Mouse (Mus musculus): ENCODE results near the gene Spatc1l. TPM values are rescaled to one million over a fixed set of nuclear protein-coding genes. Genes with fewer than 3 reads are reported as not detected.

Gene Spatc1l
- polyA plus RNA-seq, 1 experiment from 2014 or later, result not detected

DNA sequence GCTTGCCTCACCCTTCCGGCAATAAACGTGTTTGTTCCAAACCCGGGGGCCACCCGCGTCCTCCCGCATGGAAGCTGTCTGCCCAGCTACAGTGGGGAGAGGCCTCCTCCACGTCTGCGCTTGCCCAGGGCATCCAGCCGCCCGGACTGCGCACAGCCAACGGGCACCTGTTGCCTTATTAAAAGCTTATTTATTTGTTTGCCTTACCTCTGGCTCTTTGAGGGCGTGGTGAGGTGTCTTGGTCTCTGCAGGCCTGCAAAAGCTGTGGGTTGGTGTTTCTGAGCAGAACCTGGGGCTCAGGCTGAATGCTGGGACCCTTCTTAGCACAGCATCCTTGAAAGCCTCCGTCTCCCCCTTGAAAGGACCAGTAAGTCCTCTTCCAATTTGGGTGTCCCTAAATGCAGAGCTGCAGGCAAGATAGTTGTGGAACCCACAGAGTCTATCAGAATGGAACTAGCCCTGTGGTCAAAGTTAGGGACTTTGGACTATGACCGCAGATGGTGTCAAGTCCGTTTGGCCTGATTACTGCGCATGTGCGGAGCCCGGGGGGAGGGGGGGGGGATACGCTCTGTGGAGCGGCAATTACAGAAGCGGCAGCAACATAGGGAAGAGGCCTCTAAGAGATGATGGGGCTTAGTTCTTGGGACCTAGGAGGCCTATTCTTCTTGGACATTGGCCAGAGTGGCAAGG is 8.1 kb downstream of the Spatc1l start:
- H3K79me2 ChIP-seq (ENCODE audit: inconsistent target), result no peaks in the 10 kb centered on the region
- no peaks in the 10 kb centered on the region for H3K36me3 ChIP-seq (ENCODE audit: inconsistent target)
- H3K4me3 ChIP-seq (ENCODE audit: inconsistent target), result no peak overlapping the region
- no peak overlapping the region for H3K27ac ChIP-seq
- WGBS (ENCODE audit: missing documents), result 93% methylated on average over 22 of the region's 22 CpGs

GRCm38 (mm10) chr10:76571070-76571469 is 9.0 kb downstream of the Spatc1l start:
- Histone ChIP-seq H3K36me3 (ENCODE audit: inconsistent target) (no peaks in the 10 kb centered on the region), H3K27ac (no peak overlapping the region), H3K4me3 (ENCODE audit: inconsistent target) (no peak overlapping the region), H3K79me2 (ENCODE audit: inconsistent target) (no peaks in the 10 kb centered on the region)
- WGBS (ENCODE audit: missing documents), result 57% methylated on average over 2 of the region's 2 CpGs

DNA sequence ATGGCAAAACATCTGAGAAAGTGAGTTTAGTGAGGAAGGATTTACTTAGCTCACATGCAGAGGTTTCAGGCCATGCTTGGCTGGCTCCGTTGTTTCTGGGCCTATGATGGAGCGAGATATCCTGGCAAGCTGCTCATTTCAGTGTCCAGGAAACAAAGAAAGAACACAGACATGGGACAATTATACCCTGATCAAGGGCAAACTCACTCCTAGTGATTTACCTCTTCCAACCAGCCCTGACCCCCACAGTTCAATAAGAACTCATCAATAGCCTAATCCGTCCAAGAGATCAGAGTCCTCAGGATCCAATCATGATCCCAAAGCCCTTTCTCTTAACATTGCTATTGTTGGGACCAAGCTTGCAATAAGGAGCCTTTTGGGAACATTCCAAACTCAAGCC is 10.1 kb downstream of the Spatc1l start:
- Histone ChIP-seq H3K27ac (no peak overlapping the region), H3K36me3 (ENCODE audit: inconsistent target) (no peaks in the 10 kb centered on the region), H3K79me2 (ENCODE audit: inconsistent target) (no peaks in the 10 kb centered on the region), H3K4me3 (ENCODE audit: inconsistent target) (no peak overlapping the region)
- 88% methylated on average over 3 of the region's 3 CpGs for WGBS (ENCODE audit: missing documents)

DNA sequence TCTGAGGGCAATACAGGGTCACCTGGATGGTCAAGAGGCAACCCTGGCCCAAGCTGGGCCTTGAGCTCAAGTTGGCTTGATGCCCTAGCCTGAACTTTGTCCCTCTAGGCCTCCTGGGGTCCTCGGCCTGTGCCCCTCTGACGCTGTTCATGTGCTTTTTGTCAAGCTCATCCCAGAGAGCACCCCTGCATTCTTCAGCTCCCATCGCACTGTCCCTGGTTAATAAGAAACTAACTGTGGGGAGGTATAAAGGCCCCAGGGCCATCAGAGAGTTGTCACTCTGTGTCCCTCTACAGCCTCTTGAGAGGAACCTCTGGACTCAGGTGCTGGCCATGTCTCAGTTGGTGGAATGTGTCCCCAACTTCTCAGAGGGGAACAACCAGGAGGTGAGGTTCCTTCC is 13.3 kb downstream of the Spatc1l start, which contains the start of gene Ftcd:
TSS of gene Ftcd (plus strand) at position 275 of the 400 bp plus-strand sequence.
- no peaks in the 10 kb centered on the region for H3K79me2 ChIP-seq (ENCODE audit: inconsistent target)
- H3K27ac ChIP-seq, result no peak within 1 kb of the TSS
- H3K36me3 ChIP-seq (ENCODE audit: inconsistent target), result no peaks in the 10 kb centered on the region
- 96% methylated on average over 3 of the region's 3 CpGs for WGBS (ENCODE audit: missing documents)
- H3K4me3 ChIP-seq (ENCODE audit: inconsistent target), result no peak within 1 kb of the TSS

DNA sequence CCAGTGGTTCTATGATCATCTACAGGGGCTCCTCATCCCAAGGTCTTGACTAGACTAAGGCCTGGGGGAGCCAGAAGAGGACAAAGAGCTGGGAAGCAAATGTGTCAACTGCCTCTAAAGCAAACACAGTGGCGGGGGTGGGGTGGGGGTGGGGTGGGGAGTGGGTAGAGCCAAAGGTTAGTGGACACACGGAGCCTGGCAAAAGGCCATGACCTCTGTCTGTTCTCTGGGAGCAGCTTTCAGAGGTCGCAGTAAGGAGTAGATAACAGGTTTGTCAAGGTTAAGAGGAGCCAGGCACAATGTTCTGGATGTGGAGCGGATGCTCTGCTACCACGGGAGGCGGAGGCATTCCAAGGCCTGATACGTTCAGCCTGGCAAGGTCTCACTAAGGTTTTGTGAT is 14.8 kb downstream of the Spatc1l start:
- no peak overlapping the region for H3K27ac ChIP-seq
- H3K4me3 ChIP-seq (ENCODE audit: inconsistent target), result no peak overlapping the region
- H3K79me2 ChIP-seq (ENCODE audit: inconsistent target), result no peaks in the 10 kb centered on the region
- no peaks in the 10 kb centered on the region for H3K36me3 ChIP-seq (ENCODE audit: inconsistent target)
- 86% methylated on average over 7 of the region's 7 CpGs for WGBS (ENCODE audit: missing documents)

DNA sequence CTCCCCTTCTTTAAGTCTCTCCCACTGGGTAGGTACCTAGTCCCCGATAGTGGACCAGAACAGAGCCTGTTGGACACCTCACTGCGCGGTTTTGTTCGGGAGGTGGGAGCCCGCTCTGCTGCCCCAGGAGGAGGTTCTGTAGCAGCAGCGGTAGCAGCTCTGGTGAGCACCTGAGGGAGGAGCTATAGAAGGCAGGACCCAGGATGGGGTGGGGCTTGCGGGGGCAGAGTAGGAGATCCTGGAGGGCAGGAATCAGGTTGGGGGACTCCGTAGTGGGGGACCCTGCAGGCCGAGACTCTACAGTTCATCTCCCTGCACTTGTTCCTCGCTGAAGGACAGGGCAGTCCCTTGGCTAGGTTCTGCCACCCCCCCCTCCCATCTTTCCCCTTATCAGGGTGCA is 22.1 kb downstream of the Spatc1l start:
- Histone ChIP-seq H3K27ac (no peak overlapping the region), H3K79me2 (ENCODE audit: inconsistent target) (no peaks in the 10 kb centered on the region), H3K36me3 (ENCODE audit: inconsistent target) (no peaks in the 10 kb centered on the region), H3K4me3 (ENCODE audit: inconsistent target) (no peak overlapping the region)
- WGBS (ENCODE audit: missing documents), result 27% methylated on average over 10 of the region's 10 CpGs

DNA sequence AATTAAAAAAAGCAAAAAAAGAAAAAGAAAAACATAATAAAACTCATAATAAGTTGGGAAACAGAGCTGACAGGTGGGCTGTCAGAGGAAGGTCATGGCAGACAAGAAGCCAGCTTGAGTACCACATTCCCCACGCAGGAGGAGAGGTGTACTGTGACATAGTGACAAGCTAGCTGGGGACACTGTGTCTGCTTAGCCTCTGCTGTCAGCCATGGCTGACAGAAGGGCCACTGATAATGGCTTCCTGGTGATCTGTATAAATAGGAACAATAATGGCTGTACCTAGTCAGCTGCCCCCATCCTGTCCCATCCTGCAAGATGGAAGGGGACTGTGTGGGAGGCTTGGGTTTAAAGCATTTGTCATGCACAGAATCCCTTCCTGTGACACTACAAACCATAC is 24.1 kb downstream of the Spatc1l start:
- 75% methylated on average over 1 of the region's 1 CpGs for WGBS (ENCODE audit: missing documents)
- H3K79me2 ChIP-seq (ENCODE audit: inconsistent target), result no peaks in the 10 kb centered on the region
- no peaks in the 10 kb centered on the region for H3K36me3 ChIP-seq (ENCODE audit: inconsistent target)
- no peak overlapping the region for H3K27ac ChIP-seq
- H3K4me3 ChIP-seq (ENCODE audit: inconsistent target), result no peak overlapping the region

- H3K4me3 ChIP-seq (ENCODE audit: inconsistent target), result no peak overlapping the region
- no peaks in the 10 kb centered on the region for H3K79me2 ChIP-seq (ENCODE audit: inconsistent target)
- no peaks in the 10 kb centered on the region for H3K36me3 ChIP-seq (ENCODE audit: inconsistent target)
- 87% methylated on average over 11 of the region's 11 CpGs for WGBS (ENCODE audit: missing documents)
- H3K27ac ChIP-seq, result no peak overlapping the region
Observed at GRCm38 (mm10) chr10:76590197-76590596, 28.1 kb downstream of the Spatc1l start.

GRCm38 (mm10) chr10:76596338-76596737 is 34.3 kb downstream of the Spatc1l start:
- Histone ChIP-seq H3K36me3 (ENCODE audit: inconsistent target) (no peaks in the 10 kb centered on the region), H3K4me3 (ENCODE audit: inconsistent target) (no peak overlapping the region), H3K79me2 (ENCODE audit: inconsistent target) (no peaks in the 10 kb centered on the region), H3K27ac (no peak overlapping the region)
- 85% methylated on average over 31 of the region's 31 CpGs for WGBS (ENCODE audit: missing documents)

GRCm38 (mm10) chr10:76602690-76603089 is 40.6 kb downstream of the Spatc1l start:
- no peak overlapping the region for H3K4me3 ChIP-seq (ENCODE audit: inconsistent target)
- H3K79me2 ChIP-seq (ENCODE audit: inconsistent target), result no peaks in the 10 kb centered on the region
- H3K36me3 ChIP-seq (ENCODE audit: inconsistent target), result no peaks in the 10 kb centered on the region
- H3K27ac ChIP-seq, result no peak overlapping the region
- 91% methylated on average over 3 of the region's 3 CpGs for WGBS (ENCODE audit: missing documents)

- H3K36me3 ChIP-seq (ENCODE audit: inconsistent target), result no peaks in the 10 kb centered on the region
- H3K4me3 ChIP-seq (ENCODE audit: inconsistent target), result no peak overlapping the region
- WGBS (ENCODE audit: missing documents), result 92% methylated on average over 7 of the region's 7 CpGs
- H3K79me2 ChIP-seq (ENCODE audit: inconsistent target), result no peaks in the 10 kb centered on the region
- H3K27ac ChIP-seq, result no peak overlapping the region
Observed at GRCm38 (mm10) chr10:76612473-76612872, 50.4 kb downstream of the Spatc1l start.

Other genes with a start within 250 kb of the Spatc1l start
- 5.1 to 12.6 TPM (median 7.7 TPM) in 3 replicates for gene Dip2a, start 217.0 kb upstream of the Spatc1l start, polyA plus RNA-seq (2018)
- gene AC141477.1, start 121.8 kb upstream of the Spatc1l start, polyA plus RNA-seq (2018), result not detected in 3 replicates
- gene Pcnt, start 119.5 kb upstream of the Spatc1l start, polyA plus RNA-seq (2018), result 10.3 to 17.2 TPM (median 12.7 TPM) in 3 replicates
- gene 2610028H24Rik, start 113.2 kb upstream of the Spatc1l start, polyA plus RNA-seq (2018), result not detected in 3 replicates
- gene Mcm3ap, start 93.3 kb upstream of the Spatc1l start, polyA plus RNA-seq (2018), result 13.6 to 21.6 TPM (median 19.6 TPM) in 3 replicates
- gene Ybey, start 93.2 kb upstream of the Spatc1l start, polyA plus RNA-seq (2018), result 1.3 to 2.1 TPM (median 1.9 TPM) in 3 replicates
- 3.1 to 13.5 TPM (median 11.0 TPM) in 3 replicates for gene Lss, start 30.7 kb upstream of the Spatc1l start, polyA plus RNA-seq (2018)
- not detected in 3 replicates for gene Ftcd, start 13.4 kb downstream of the Spatc1l start, polyA plus RNA-seq (2018)
- 0.03 to 0.07 TPM in 2 of 3 replicates, not detected in the other for gene Col6a2, start 61.4 kb downstream of the Spatc1l start, polyA plus RNA-seq (2018)
- gene Col6a1, start 163.9 kb downstream of the Spatc1l start, polyA plus RNA-seq (2018), result 0.04 to 0.11 TPM in 2 of 3 replicates, not detected in the other

Measured in macrophage (primary cell).